Mouse (Mus musculus) kidney, adult 2 months (tissue): ENCODE results near the gene Zfp536.

Source experiments
- CTCF ChIP-seq: fragments of 200-500 bp; conservative IDR thresholded peaks from 2 replicates; pipeline ENCODE4 v1.5.1; 2011; ENCODE audit warnings: low read depth, mild to moderate bottlenecking, control low read depth, low read length, moderate library complexity, mixed read lengths; ENCODE audit not compliant: insufficient read depth, insufficient read length
- POLR2A ChIP-seq: fragments of 200-500 bp; IDR thresholded peaks from one replicate; pipeline ENCODE4 v1.6.1; 2011; ENCODE audit warnings: low read depth, low read length, control low read depth

DNA sequence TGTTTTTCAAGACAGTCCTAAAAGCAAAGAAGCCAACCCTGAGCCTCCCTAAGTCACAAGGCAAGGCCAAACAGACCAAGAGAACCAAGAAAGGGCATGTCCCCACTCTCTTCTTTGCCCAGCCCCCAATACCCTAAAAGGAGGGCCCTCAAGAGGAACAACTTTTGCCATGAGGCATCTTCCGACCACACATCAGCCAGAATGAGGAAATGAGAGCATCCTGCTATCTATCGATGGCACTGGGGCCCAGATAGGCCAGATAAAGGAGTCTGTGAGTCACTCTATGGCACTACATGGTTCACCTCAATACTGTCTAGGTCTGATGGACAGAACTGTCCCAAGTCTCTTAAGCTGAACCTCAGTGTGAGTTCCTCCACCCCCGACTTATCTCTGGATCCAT is 335.6 kb downstream of the Zfp536 start:
- TF ChIP-seq CTCF (no peak), POLR2A (no peak)
